Mouse (Mus musculus) c-Kit-positive CD71-negative TER-119-negative erythroid progenitor cells, embryonic 14.5 days (primary cell): ENCODE results near the gene Ap2a1.
"Not testable (repeated sequence)": the region's sequence is repeated elsewhere in the genome, so short reads cannot be mapped to it uniquely, and the experiment has no call there.

Source experiments
- DNase-seq: peaks from one replicate; pipeline ENCODE4 v3.0.0-alpha.2; 2013; ENCODE audit warnings: low read depth

Ap2a1 gene

GRCm38 (mm10) chr7:44894175-44894574, 35.1 kb downstream of the Ap2a1 start:
- DNase-seq, result no peak

- no peak for DNase-seq
Measured at GRCm38 (mm10) chr7:44893197-44893596, 36.1 kb downstream of the Ap2a1 start.

- DNase-seq, result peak; percentile 79
Measured at GRCm38 (mm10) chr7:44892276-44892921, 36.9 kb downstream of the Ap2a1 start, which contains the start of gene Med25. TSS of gene Med25 (minus strand) at chr7:44892712.

- DNase-seq, result no peak
Measured at GRCm38 (mm10) chr7:44891611-44892010, 37.7 kb downstream of the Ap2a1 start.

- DNase-seq, result no peak
Measured at GRCm38 (mm10) chr7:44890737-44891136, 38.6 kb downstream of the Ap2a1 start.

- no peak for DNase-seq
Measured at GRCm38 (mm10) chr7:44890180-44890579, 39.1 kb downstream of the Ap2a1 start.

- DNase-seq, result no peak
Measured at GRCm38 (mm10) chr7:44888256-44889105, 40.8 kb downstream of the Ap2a1 start.

- DNase-seq, result no peak
Measured at GRCm38 (mm10) chr7:44886964-44887363, 42.3 kb downstream of the Ap2a1 start.

GRCm38 (mm10) chr7:44884637-44885036, 44.7 kb downstream of the Ap2a1 start:
- no peak for DNase-seq

GRCm38 (mm10) chr7:44883036-44883435, 46.3 kb downstream of the Ap2a1 start:
- no peak for DNase-seq

- no peak for DNase-seq
Measured at GRCm38 (mm10) chr7:44877833-44878232, 51.5 kb downstream of the Ap2a1 start.

- not testable (repeated sequence) for DNase-seq
Measured at GRCm38 (mm10) chr7:44871774-44872173, 57.5 kb downstream of the Ap2a1 start.

- DNase-seq, result no peak
Measured at GRCm38 (mm10) chr7:44871181-44871580, 58.1 kb downstream of the Ap2a1 start.

GRCm38 (mm10) chr7:44870614-44871013, 58.7 kb downstream of the Ap2a1 start:
- DNase-seq, result no peak

- peak; percentile 84 for DNase-seq
Measured at GRCm38 (mm10) chr7:44869697-44870528, 59.4 kb downstream of the Ap2a1 start, which contains the start of gene Ptov1. TSS of gene Ptov1 (minus strand) at chr7:44869788.

- DNase-seq, result no peak
Measured at GRCm38 (mm10) chr7:44868919-44869696, 60.2 kb downstream of the Ap2a1 start.

GRCm38 (mm10) chr7:44868465-44868864, 60.8 kb downstream of the Ap2a1 start:
- no peak for DNase-seq

GRCm38 (mm10) chr7:44867802-44868201, 61.5 kb downstream of the Ap2a1 start:
- no peak for DNase-seq

- DNase-seq, result no peak
Measured at GRCm38 (mm10) chr7:44867010-44867702, 62.1 kb downstream of the Ap2a1 start.

GRCm38 (mm10) chr7:44866276-44867009, 62.9 kb downstream of the Ap2a1 start:
- no peak for DNase-seq
